Mouse (Mus musculus): ENCODE data around the gene Cd28.

DNA sequence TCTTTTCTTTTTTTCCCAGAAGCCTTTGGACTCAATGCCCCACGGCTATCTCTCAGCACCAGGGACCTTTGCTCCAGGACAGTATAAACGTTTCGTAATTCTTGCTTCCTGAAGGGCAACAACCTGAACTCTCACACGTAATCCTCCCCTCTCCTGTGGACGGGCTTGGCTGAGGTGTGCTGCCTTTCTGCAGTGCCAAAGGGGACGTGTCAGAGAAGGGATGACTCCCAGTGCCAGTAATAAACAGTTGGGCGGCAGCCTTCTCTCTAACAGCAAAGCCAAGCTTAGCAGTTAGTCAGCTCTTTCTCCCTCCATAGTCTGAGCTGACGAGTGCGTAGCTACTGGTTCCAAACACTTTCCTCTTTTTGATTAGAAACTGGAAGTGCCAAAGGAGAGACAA lies 47.6 kb upstream of the Cd28 start:
- no peak for TF ChIP-seq POLR2A (IDR thresholded peaks at IDR 0.05; ENCODE audit: low read depth, low read length)
- TF ChIP-seq CTCF (IDR thresholded peaks at IDR 0.05; ENCODE audit: borderline replicate concordance, insufficient read depth, low read length) = no peak
